Mouse (Mus musculus) lung, postnatal 0 days (tissue): ENCODE results near the gene Olfr582.

ENCODE experiments used
- CTCF ChIP-seq: IDR thresholded peaks from 2 replicates; pipeline ENCODE4 v1.5.1; 2016; ENCODE audit warnings: antibody characterized with exemption, mild to moderate bottlenecking
- EP300 ChIP-seq: IDR thresholded peaks from 2 replicates; pipeline ENCODE4 v1.6.1; 2016; ENCODE audit warnings: antibody characterized with exemption, mild to moderate bottlenecking, control low read depth

DNA sequence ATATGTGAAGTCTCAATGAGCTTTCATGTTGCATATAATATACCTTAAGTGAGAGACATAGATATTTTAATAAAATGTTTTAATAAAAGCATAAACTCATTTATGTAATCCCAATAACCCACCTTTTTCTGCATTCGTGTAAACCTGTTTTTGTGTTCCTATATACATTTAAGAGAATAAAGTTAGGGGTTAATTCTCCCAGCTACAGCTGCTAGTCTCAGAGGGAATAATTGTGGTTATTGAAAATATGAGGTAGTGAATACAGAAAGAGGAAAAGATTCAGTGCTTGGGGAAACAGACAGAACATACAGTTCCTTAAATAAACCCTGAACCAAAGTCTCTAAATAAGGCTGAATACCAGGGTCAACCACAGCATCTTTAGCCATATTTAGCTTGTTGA lies 43.8 kb downstream of the Olfr582 start, which contains the start of gene Olfr584:
- no peak for TF ChIP-seq CTCF
- no peak for TF ChIP-seq EP300
